Mouse (Mus musculus) liver, embryonic 18 days (tissue): ENCODE data around the gene Gdpd2. TPM values are rescaled to one million over a fixed set of nuclear protein-coding genes. Genes with fewer than 3 reads are reported as not detected.

Source experiments
- polyA plus RNA-seq: library from polyadenylated mRNA; depleted of rRNA; stranded (reverse); fragments of >200 nt; gene quantifications from 2 replicates; pipeline ENCODE4 v1.2.3, GENCODE M21; 2012; rRNA removed

Gdpd2 gene
- polyA plus RNA-seq: 0.36 and 0.61 TPM in 2 replicates

DNA sequence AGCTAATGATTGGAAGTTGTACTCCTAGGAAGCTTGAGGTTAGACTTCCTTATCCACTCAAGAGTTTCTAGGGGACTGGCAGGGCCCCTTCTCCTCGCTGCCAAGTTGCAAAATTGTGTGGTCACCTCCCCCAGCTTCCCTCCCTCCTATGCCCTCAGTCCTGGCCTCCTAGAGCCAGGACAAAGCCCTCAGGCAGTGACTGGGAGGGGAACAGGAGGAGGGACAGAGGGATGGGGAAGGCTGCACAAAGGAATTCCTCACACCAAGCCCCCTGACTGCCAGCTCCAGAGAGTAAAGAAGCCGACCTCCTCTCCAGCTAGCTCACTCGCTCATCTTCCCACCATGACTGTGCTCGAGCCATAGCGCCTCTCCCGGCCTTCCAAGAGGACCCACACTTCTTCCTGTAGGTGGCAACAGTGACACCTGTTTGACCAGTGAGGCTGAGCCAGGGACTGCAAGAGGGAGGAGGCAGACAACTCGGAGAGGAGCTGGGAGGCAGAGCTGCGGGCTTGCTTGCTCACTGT, at the start of gene Gdpd2:
Gdpd2 (plus strand) TSS at position 209 of the 524 bp plus-strand sequence.

DNA sequence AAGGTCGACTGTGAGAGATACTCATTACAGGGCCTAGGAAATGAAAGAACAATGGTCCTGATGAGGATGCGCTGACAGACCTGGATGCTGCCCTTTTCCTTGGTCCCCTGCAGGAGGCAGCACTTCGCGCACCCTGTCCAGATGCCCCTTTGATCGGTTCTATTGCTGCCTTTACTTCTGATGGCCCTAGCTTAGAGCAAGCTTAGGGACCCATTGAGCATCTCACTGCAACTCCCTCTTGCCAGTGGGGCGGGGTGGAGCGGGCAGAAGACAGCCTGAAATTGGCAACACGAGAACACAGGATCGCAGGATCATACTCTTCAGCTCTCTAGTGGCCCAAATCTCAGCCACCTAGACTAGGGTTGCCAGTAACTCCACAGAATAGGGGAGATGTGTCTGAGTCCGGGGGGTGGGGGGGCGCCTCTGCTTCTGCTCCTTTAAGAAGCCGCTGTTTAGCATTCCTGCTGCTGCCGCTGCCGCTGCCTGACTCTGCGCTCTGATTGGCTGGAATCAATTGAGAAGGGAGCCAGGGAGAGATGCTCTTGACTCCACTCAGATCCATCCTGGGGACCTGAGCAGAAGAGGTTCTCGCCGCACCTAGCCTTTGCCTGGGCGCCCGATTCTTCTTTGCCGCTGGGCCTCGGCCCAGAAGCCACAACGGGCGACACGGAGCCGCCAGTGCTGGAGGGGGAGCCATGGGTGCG, 37.7 kb downstream of the Gdpd2 start, which contains the start of gene Dlg3:
Dlg3 (plus strand) TSS at position 542 of the 704 bp plus-strand sequence.

Other genes with a start within 250 kb of the Gdpd2 start
- gene Igbp1, start 235.6 kb upstream of the Gdpd2 start, polyA plus RNA-seq: 32.7 and 33.7 TPM in 2 replicates
- gene Dgat2l6, start 205.0 kb upstream of the Gdpd2 start, polyA plus RNA-seq: 0.01 TPM in 1 of 2 replicates, not detected in the other
- gene Awat1, start 157.6 kb upstream of the Gdpd2 start, polyA plus RNA-seq: 0.02 TPM in 1 of 2 replicates, not detected in the other
- 0.72 and 0.91 TPM in 2 replicates for gene P2ry4, start 135.0 kb upstream of the Gdpd2 start, polyA plus RNA-seq
- not detected in 2 replicates for gene Arr3, start 124.4 kb upstream of the Gdpd2 start, polyA plus RNA-seq
- gene Kif4, start 104.1 kb upstream of the Gdpd2 start, polyA plus RNA-seq: 6.1 TPM in 2 replicates
- gene Pdzd11, start 103.3 kb upstream of the Gdpd2 start, polyA plus RNA-seq: 22.6 and 23.8 TPM in 2 replicates
- gene Dlg3, start 37.8 kb downstream of the Gdpd2 start, polyA plus RNA-seq: 5.4 and 5.6 TPM in 2 replicates